Mouse (Mus musculus) hindbrain, embryonic 13.5 days (tissue): ENCODE data around the gene Patz1. TPM values are rescaled to one million over a fixed set of nuclear protein-coding genes. Genes with fewer than 3 reads are reported as not detected.

Source experiments
- ATAC-seq: fragments of 200-750 bp; cut with Nextera tagmentation; 2 replicates; pipeline ENCODE4 v1.8.0; 2017; ENCODE audit warnings: moderate TSS enrichment; ENCODE audit not compliant: low FRiP score
- H3K27ac ChIP-seq: fragments of 300-500 bp; sonication (generic); 2 replicates; pipeline ENCODE4 v1.5.1; 2015; ENCODE audit warnings: inconsistent platforms, mild to moderate bottlenecking, moderate library complexity
- H3K27me3 ChIP-seq: fragments of 300-500 bp; sonication (generic); 2 replicates; pipeline ENCODE4 v1.6.1; 2015; ENCODE audit warnings: mild to moderate bottlenecking, inconsistent platforms
- H3K36me3 ChIP-seq: fragments of 300-500 bp; sonication (generic); 2 replicates; pipeline ENCODE4 v1.6.1; 2015; ENCODE audit warnings: mild to moderate bottlenecking, inconsistent platforms
- H3K4me1 ChIP-seq: fragments of 300-500 bp; sonication (generic); replicated peaks from 2 replicates; pipeline ENCODE4 v1.6.1; 2015; ENCODE audit warnings: inconsistent platforms
- H3K4me2 ChIP-seq: fragments of 300-500 bp; sonication (generic); 2 replicates; pipeline ENCODE4 v1.6.1; 2015; ENCODE audit warnings: inconsistent platforms, mild to moderate bottlenecking, moderate library complexity
- H3K4me3 ChIP-seq: fragments of 300-500 bp; sonication (generic); 2 replicates; pipeline ENCODE4 v1.5.1; 2015; ENCODE audit warnings: mild to moderate bottlenecking, inconsistent platforms
- H3K9ac ChIP-seq: fragments of 300-500 bp; sonication (generic); 2 replicates; pipeline ENCODE4 v1.6.1; 2015; ENCODE audit warnings: mild to moderate bottlenecking, inconsistent platforms
- H3K9me3 ChIP-seq: fragments of 300-500 bp; sonication (generic); 2 replicates; pipeline ENCODE4 v1.6.1; 2016; ENCODE audit warnings: inconsistent platforms
- WGBS: fragments of 180-500 bp; shearing (Covaris S2); methylation state at CpG from one replicate; pipeline ENCODE4 v1.1.7; 2015; 5-methylcytosine and 5-hydroxymethylcytosine counted together
- polyA plus RNA-seq: library from polyadenylated mRNA; unstranded; fragments of >200 nt; fragmentation: Nextera tagmentation; extraction: Ambion mirVana; gene quantifications from 2 replicates; pipeline ENCODE4 v1.2.1, GENCODE M21; 2015

Gene Patz1
- polyA plus RNA-seq, 1 experiment from 2014 or later = 69.6 TPM

GRCm38 (mm10) chr11:3311586-3312347 is 23.1 kb downstream of the Patz1 start:
- H3K27ac ChIP-seq = no peak overlapping the region
- 0 out of 2 replicates have a peak, but pooled peaks cover 3% of the 10 kb centered on the region for H3K4me1 ChIP-seq
- 86% methylated on average over 10 of the region's 10 CpGs for WGBS
- H3K27me3 ChIP-seq = no peaks in the 10 kb centered on the region
- H3K9ac ChIP-seq = no peak overlapping the region
- H3K4me3 ChIP-seq = no peak overlapping the region
- no peaks in the 10 kb centered on the region for H3K9me3 ChIP-seq
- no peak for ATAC-seq
- no peak overlapping the region for H3K4me2 ChIP-seq
- peaks cover 57% of the 10 kb centered on the region for H3K36me3 ChIP-seq

GRCm38 (mm10) chr11:3313294-3313693 is 24.6 kb downstream of the Patz1 start:
- H3K27me3 ChIP-seq = no peaks in the 10 kb centered on the region
- H3K4me1 ChIP-seq = 0 out of 2 replicates have a peak, but pooled peaks cover 3% of the 10 kb centered on the region
- H3K36me3 ChIP-seq = peaks cover 44% of the 10 kb centered on the region
- H3K4me2 ChIP-seq = no peak overlapping the region
- H3K4me3 ChIP-seq = no peak overlapping the region
- H3K27ac ChIP-seq = no peak overlapping the region
- no peaks in the 10 kb centered on the region for H3K9me3 ChIP-seq
- WGBS = 95% methylated on average over 1 of the region's 1 CpGs
- no peak overlapping the region for H3K9ac ChIP-seq
- ATAC-seq = no peak

DNA sequence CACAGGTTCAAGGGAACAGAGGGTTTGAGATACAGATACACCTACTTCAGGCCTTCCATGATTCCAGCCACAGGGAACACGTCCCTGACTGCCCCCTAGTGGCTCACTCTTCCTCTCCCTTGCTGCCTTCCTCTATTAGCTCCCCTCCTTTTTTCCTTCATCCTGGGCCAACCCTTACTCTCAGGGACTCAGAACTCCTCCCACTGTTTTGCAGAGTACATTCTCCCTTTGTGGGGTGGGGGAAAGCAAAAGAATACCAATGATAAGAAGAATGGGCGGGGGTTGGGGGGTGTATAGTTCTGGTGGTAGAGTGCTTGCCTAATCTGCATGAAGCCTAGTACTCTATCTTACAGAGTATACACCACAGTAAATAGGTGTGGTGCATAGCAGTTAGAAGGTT is 25.5 kb downstream of the Patz1 start:
- Histone ChIP-seq H3K4me2 (no peak overlapping the region), H3K4me1 (0 out of 2 replicates have a peak, but pooled peaks cover 3% of the 10 kb centered on the region), H3K4me3 (no peak overlapping the region), H3K27ac (no peak overlapping the region), H3K27me3 (no peaks in the 10 kb centered on the region), H3K9me3 (no peaks in the 10 kb centered on the region), H3K9ac (no peak overlapping the region), H3K36me3 (peaks cover 36% of the 10 kb centered on the region)
- ATAC-seq = 0 out of 2 replicates have a peak, but pooled peaks have one; percentile 10
- WGBS = 25% methylated on average over 2 of the region's 2 CpGs

DNA sequence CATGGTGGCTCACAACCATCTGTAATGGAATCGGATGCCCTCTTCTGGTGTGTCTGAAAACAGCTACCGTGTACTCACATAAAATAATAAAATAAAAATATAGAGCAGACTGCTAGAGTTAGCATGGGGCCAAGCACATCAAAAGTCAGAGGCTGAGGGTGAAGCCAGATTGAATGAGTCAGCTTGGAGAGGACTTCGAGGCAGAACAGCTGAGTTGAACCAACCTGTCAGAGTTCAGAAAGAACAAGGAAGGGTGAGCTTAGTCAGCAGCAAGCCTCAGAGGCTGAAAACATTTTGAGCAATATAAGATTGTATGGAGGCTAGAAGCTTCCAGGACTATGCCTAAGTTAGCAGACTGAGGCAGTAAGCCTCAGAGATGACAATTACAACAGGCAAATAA is 29.6 kb downstream of the Patz1 start:
- no peaks in the 10 kb centered on the region for H3K27me3 ChIP-seq
- H3K9me3 ChIP-seq = no peaks in the 10 kb centered on the region
- H3K4me2 ChIP-seq = no peak overlapping the region
- no peak for ATAC-seq
- H3K4me1 ChIP-seq = 0 out of 2 replicates have a peak, but pooled peaks cover under 1% of the 10 kb centered on the region
- WGBS = 94% methylated on average over 3 of the region's 3 CpGs
- H3K9ac ChIP-seq = no peak overlapping the region
- no peak overlapping the region for H3K27ac ChIP-seq
- no peak overlapping the region for H3K4me3 ChIP-seq
- H3K36me3 ChIP-seq = peaks cover 3% of the 10 kb centered on the region; the same call in 1 of the 2 replicates

DNA sequence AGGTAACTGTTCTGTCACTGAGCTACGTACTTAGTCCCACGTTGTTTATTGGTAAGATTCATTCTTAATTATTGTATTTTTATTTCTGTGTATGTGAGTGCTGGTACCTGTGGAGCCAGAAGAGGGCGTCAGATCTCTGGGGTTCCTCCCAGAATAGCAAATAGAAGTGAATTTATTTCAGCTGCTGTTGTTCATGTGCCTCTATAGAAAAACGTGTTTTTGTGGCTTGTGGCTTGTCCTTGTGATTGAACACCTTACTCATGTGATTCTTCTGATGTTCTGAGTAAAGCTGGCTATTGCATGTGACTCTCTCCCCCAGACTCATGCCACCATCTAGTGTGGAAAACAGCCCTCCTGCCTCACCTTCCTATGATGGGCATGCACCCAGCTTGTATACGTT is 39.6 kb downstream of the Patz1 start:
- Histone ChIP-seq H3K4me2 (no peak overlapping the region), H3K4me1 (peaks cover 25% of the 10 kb centered on the region), H3K27me3 (peaks cover 4% of the 10 kb centered on the region), H3K9ac (no peak overlapping the region), H3K36me3 (peaks cover 2% of the 10 kb centered on the region), H3K9me3 (no peaks in the 10 kb centered on the region), H3K27ac (no peak overlapping the region), H3K4me3 (no peak overlapping the region)
- no peak for ATAC-seq
- 84% methylated on average over 5 of the region's 5 CpGs for WGBS

GRCm38 (mm10) chr11:3328806-3329775 is 40.4 kb downstream of the Patz1 start:
- peaks cover 26% of the 10 kb centered on the region for H3K4me1 ChIP-seq
- no peak overlapping the region for H3K4me3 ChIP-seq

GRCm38 (mm10) chr11:3329891-3330451 is 41.3 kb downstream of the Patz1 start, which contains the start of gene Pik3ip1:
TSS of gene Pik3ip1 (plus strand) at chr11:3330401.
- ATAC-seq = no peak
- peak within 1 kb of the TSS; percentile 99 for H3K4me2 ChIP-seq
- no peaks in the 10 kb centered on the region for H3K9me3 ChIP-seq
- peak within 1 kb of the TSS; percentile 77 for H3K9ac ChIP-seq
- H3K27me3 ChIP-seq = peaks cover 13% of the 10 kb centered on the region
- peak within 1 kb of the TSS; percentile 83 for H3K27ac ChIP-seq
- peaks cover 15% of the 10 kb centered on the region for H3K36me3 ChIP-seq
- peak within 1 kb of the TSS; percentile 57 for H3K4me3 ChIP-seq
- H3K4me1 ChIP-seq = peaks cover 32% of the 10 kb centered on the region

More at GRCm38 (mm10) chr11:3328806-3329775, 40.4 kb downstream of the Patz1 start:
- Histone ChIP-seq H3K4me2 (no peak overlapping the region), H3K9ac (no peak overlapping the region), H3K27me3 (peaks cover 8% of the 10 kb centered on the region), H3K36me3 (peaks cover 8% of the 10 kb centered on the region), H3K9me3 (no peaks in the 10 kb centered on the region), H3K27ac (no peak overlapping the region)
- WGBS = 78% methylated on average over 11 of the region's 11 CpGs
- no peak for ATAC-seq

- H3K9me3 ChIP-seq = no peaks in the 10 kb centered on the region
- H3K9ac ChIP-seq = peak overlapping the region; percentile 77
- H3K4me1 ChIP-seq = peaks cover 37% of the 10 kb centered on the region
- peaks cover 16% of the 10 kb centered on the region for H3K36me3 ChIP-seq
- peak overlapping the region; percentile 57 for H3K4me3 ChIP-seq
- peak overlapping the region; percentile 99 for H3K4me2 ChIP-seq
- 0% methylated on average over 9 of the region's 9 CpGs for WGBS
- peaks cover 13% of the 10 kb centered on the region for H3K27me3 ChIP-seq
- H3K27ac ChIP-seq = peak overlapping the region; percentile 83
- ATAC-seq = no peak
Observed at GRCm38 (mm10) chr11:3330566-3330965, 41.9 kb downstream of the Patz1 start.

- peak overlapping the region; percentile 57 for H3K4me3 ChIP-seq
- H3K9ac ChIP-seq = peak overlapping the region; percentile 77
- no peaks in the 10 kb centered on the region for H3K9me3 ChIP-seq
- H3K4me1 ChIP-seq = peaks cover 43% of the 10 kb centered on the region
- 2% methylated on average over 14 of the region's 14 CpGs for WGBS
- peak overlapping the region; percentile 83 for H3K27ac ChIP-seq
- no peak for ATAC-seq
- peaks cover 13% of the 10 kb centered on the region for H3K27me3 ChIP-seq
- H3K4me2 ChIP-seq = peak overlapping the region; percentile 99
- H3K36me3 ChIP-seq = peaks cover 16% of the 10 kb centered on the region
Observed at GRCm38 (mm10) chr11:3330991-3331750, 42.5 kb downstream of the Patz1 start.

- WGBS = under 1% methylated on average over 66 of the region's 75 CpGs
Observed at GRCm38 (mm10) chr11:3331756-3332642, 43.3 kb downstream of the Patz1 start.

More at GRCm38 (mm10) chr11:3331756-3332642, 43.3 kb downstream of the Patz1 start:
- Histone ChIP-seq H3K9ac (peak overlapping the region; percentile 77), H3K4me3 (peak overlapping the region; percentile 57), H3K27ac (peak overlapping the region; percentile 75), H3K36me3 (peaks cover 16% of the 10 kb centered on the region), H3K9me3 (no peaks in the 10 kb centered on the region), H3K27me3 (peaks cover 13% of the 10 kb centered on the region), H3K4me2 (peak overlapping the region; percentile 99), H3K4me1 (peaks cover 49% of the 10 kb centered on the region)
- peak; percentile 97 for ATAC-seq
